Mouse (Mus musculus): ENCODE results near the gene Gm45618. TPM values are rescaled to one million over a fixed set of nuclear protein-coding genes. Genes with fewer than 3 reads are reported as not detected.

The Gm45618 gene
- polyA plus RNA-seq, 1 experiment from 2014 or later, result not detected

GRCm38 (mm10) chr7:142091848-142092247 lies 28.7 kb downstream of the Gm45618 start:
- ATAC-seq (ENCODE audit: borderline replicate concordance, extremely low read depth, low FRiP score, low TSS enrichment), result no peak
- H3K9ac ChIP-seq, result no peak overlapping the region
- no peak overlapping the region for H3K27ac ChIP-seq
- peaks cover 63% of the 10 kb centered on the region for H3K27me3 ChIP-seq
- H3K36me3 ChIP-seq, result no peaks in the 10 kb centered on the region
- peaks cover 29% of the 10 kb centered on the region for H3K4me1 ChIP-seq
- 9% methylated on average over 4 of the region's 4 CpGs for WGBS
- H3K4me2 ChIP-seq, result no peak overlapping the region
- H3K9me3 ChIP-seq, result no peaks in the 10 kb centered on the region
- H3K4me3 ChIP-seq, result no peak overlapping the region

GRCm38 (mm10) chr7:142089648-142090447 lies 30.7 kb downstream of the Gm45618 start:
- no peak overlapping the region for H3K9ac ChIP-seq
- no peaks in the 10 kb centered on the region for H3K9me3 ChIP-seq
- H3K27me3 ChIP-seq, result peaks cover 43% of the 10 kb centered on the region
- ATAC-seq (ENCODE audit: borderline replicate concordance, extremely low read depth, low FRiP score, low TSS enrichment), result no peak
- H3K4me1 ChIP-seq, result peaks cover 24% of the 10 kb centered on the region
- 40% methylated on average over 17 of the region's 17 CpGs for WGBS
- H3K36me3 ChIP-seq, result no peaks in the 10 kb centered on the region
- no peak overlapping the region for H3K4me2 ChIP-seq
- H3K4me3 ChIP-seq, result no peak overlapping the region
- no peak overlapping the region for H3K27ac ChIP-seq

GRCm38 (mm10) chr7:142088886-142089285 lies 31.6 kb downstream of the Gm45618 start:
- Histone ChIP-seq H3K9ac (no peak overlapping the region), H3K9me3 (no peaks in the 10 kb centered on the region), H3K27me3 (peaks cover 35% of the 10 kb centered on the region), H3K4me2 (no peak overlapping the region), H3K27ac (no peak overlapping the region), H3K36me3 (no peaks in the 10 kb centered on the region), H3K4me1 (peaks cover 24% of the 10 kb centered on the region), H3K4me3 (no peak overlapping the region)
- WGBS, result 12% methylated on average over 5 of the region's 5 CpGs
- peak; percentile 16; the same call in 1 of the 2 replicates for ATAC-seq (ENCODE audit: borderline replicate concordance, extremely low read depth, low FRiP score, low TSS enrichment)

DNA sequence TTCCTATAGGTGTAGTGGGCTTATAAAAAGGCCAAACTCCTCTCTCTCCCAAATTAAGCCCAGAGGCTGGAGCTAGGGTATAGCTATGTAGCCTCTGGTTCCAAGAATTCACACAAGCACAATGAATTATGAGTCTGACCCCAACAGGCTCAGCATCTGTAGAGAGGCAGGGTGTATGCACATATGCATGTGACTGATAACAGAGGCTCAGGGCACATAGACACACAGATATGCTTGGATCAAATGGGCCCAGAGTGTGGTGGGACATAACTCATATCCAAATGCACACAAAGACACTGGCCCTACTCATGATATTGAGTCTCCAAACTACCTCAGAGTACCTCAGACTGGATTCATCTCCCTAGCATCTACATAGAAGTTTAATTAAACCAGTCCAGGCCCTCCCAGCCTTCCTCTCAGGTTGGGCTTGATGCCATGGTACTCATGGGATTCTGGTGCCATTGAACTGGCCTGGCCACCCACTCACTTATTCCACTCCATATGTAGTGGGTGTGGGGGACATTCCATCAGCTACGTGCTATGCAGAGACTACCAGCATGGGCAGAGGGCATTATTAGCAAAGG lies 33.4 kb downstream of the Gm45618 start:
- ATAC-seq (ENCODE audit: borderline replicate concordance, extremely low read depth, low FRiP score, low TSS enrichment), result no peak
- WGBS, result 90% methylated on average over 1 of the region's 1 CpGs
- Histone ChIP-seq H3K36me3 (no peaks in the 10 kb centered on the region), H3K4me1 (peaks cover 29% of the 10 kb centered on the region), H3K27ac (no peak overlapping the region), H3K4me2 (no peak overlapping the region), H3K4me3 (no peak overlapping the region), H3K27me3 (peaks cover 35% of the 10 kb centered on the region), H3K9me3 (no peaks in the 10 kb centered on the region), H3K9ac (no peak overlapping the region)

GRCm38 (mm10) chr7:142086159-142086905 lies 34.2 kb downstream of the Gm45618 start:
- Histone ChIP-seq H3K36me3 (no peaks in the 10 kb centered on the region), H3K4me1 (peaks cover 34% of the 10 kb centered on the region), H3K9ac (no peak overlapping the region), H3K9me3 (no peaks in the 10 kb centered on the region), H3K4me2 (no peak overlapping the region), H3K27me3 (peaks cover 41% of the 10 kb centered on the region), H3K27ac (no peak overlapping the region), H3K4me3 (no peak overlapping the region)
- 64% methylated on average over 4 of the region's 4 CpGs for whole genome bisulfite sequencing
- ATAC-seq (ENCODE audit: borderline replicate concordance, extremely low read depth, low FRiP score, low TSS enrichment), result no peak

GRCm38 (mm10) chr7:142084820-142085219 lies 35.7 kb downstream of the Gm45618 start:
- peaks cover 34% of the 10 kb centered on the region for H3K4me1 ChIP-seq
- no peaks in the 10 kb centered on the region for H3K9me3 ChIP-seq
- H3K4me3 ChIP-seq, result no peak overlapping the region
- H3K9ac ChIP-seq, result no peak overlapping the region
- H3K27ac ChIP-seq, result peak overlapping the region; percentile 24; the same call in 1 of the 2 replicates
- H3K36me3 ChIP-seq, result no peaks in the 10 kb centered on the region
- 44% methylated on average over 3 of the region's 3 CpGs for WGBS
- H3K4me2 ChIP-seq, result no peak overlapping the region
- peaks cover 51% of the 10 kb centered on the region for H3K27me3 ChIP-seq
- ATAC-seq (ENCODE audit: borderline replicate concordance, extremely low read depth, low FRiP score, low TSS enrichment), result no peak

DNA sequence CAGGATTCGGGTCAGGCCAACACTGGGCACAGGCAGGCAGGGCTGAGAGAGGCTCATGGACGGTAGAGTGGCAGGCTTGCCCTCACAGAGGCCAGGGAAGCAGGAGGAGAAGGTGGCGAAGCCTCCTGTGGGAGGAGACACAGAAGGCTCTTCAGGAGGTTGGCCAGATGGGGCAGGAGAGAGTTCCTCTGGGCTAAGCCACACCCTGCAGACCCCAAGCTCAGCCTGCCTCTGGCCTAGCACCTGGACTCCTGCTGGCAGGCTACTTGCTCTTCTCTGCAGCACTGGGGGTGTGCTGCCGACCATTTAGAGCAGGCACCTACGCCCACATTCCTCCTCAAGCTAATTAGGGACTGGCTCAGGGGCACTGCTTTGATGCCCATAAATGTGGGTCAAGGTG lies 36.1 kb downstream of the Gm45618 start:
- no peaks in the 10 kb centered on the region for H3K9me3 ChIP-seq
- H3K4me2 ChIP-seq, result no peak overlapping the region
- 21% methylated on average over 5 of the region's 5 CpGs for WGBS
- peak overlapping the region; percentile 24; the same call in 1 of the 2 replicates for H3K27ac ChIP-seq
- H3K27me3 ChIP-seq, result peaks cover 50% of the 10 kb centered on the region
- ATAC-seq (ENCODE audit: borderline replicate concordance, extremely low read depth, low FRiP score, low TSS enrichment), result peak; percentile 15; the same call in 1 of the 2 replicates
- no peak overlapping the region for H3K4me3 ChIP-seq
- no peak overlapping the region for H3K9ac ChIP-seq
- H3K4me1 ChIP-seq, result peaks cover 32% of the 10 kb centered on the region
- no peaks in the 10 kb centered on the region for H3K36me3 ChIP-seq

GRCm38 (mm10) chr7:142083588-142084317 lies 36.8 kb downstream of the Gm45618 start:
- ATAC-seq (ENCODE audit: borderline replicate concordance, extremely low read depth, low FRiP score, low TSS enrichment), result peak; percentile 41; the same call in 1 of the 2 replicates
- Histone ChIP-seq H3K4me3 (no peak overlapping the region), H3K4me2 (no peak overlapping the region), H3K4me1 (peaks cover 26% of the 10 kb centered on the region), H3K9ac (no peak overlapping the region), H3K9me3 (no peaks in the 10 kb centered on the region), H3K27me3 (peaks cover 45% of the 10 kb centered on the region), H3K36me3 (no peaks in the 10 kb centered on the region), H3K27ac (0 out of 2 replicates have a peak overlapping the region, but pooled peaks have one; percentile 24)
- WGBS, result 26% methylated on average over 12 of the region's 12 CpGs

DNA sequence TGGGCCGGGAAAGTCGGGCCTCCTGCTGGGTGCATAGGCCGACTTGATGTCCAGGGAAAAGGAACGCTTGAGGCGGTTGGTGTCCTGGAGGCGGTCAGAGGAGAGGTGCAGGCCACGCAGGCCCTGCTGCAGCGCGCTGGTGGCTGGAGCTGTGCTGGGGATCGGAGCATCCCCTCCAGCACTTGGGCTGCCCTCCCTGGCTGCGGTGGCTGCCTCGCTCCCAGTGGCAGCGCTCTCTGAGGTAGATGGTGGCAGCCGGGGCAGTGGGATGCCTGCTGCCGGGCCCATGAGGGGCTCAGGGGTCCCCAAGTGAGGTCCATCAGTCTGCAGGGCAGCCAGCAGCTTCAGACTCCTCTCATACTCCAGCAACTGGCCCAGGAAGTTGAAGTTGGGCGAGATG lies 37.9 kb downstream of the Gm45618 start:
- no peak for ATAC-seq (ENCODE audit: borderline replicate concordance, extremely low read depth, low FRiP score, low TSS enrichment)
- H3K27ac ChIP-seq, result no peak overlapping the region
- peaks cover 40% of the 10 kb centered on the region for H3K27me3 ChIP-seq
- no peaks in the 10 kb centered on the region for H3K36me3 ChIP-seq
- WGBS, result 31% methylated on average over 16 of the region's 16 CpGs
- H3K9ac ChIP-seq, result no peak overlapping the region
- peaks cover 23% of the 10 kb centered on the region for H3K4me1 ChIP-seq
- H3K9me3 ChIP-seq, result no peaks in the 10 kb centered on the region
- H3K4me3 ChIP-seq, result peak overlapping the region; percentile 28
- H3K4me2 ChIP-seq, result peak overlapping the region; percentile 49; the same call in 1 of the 2 replicates

DNA sequence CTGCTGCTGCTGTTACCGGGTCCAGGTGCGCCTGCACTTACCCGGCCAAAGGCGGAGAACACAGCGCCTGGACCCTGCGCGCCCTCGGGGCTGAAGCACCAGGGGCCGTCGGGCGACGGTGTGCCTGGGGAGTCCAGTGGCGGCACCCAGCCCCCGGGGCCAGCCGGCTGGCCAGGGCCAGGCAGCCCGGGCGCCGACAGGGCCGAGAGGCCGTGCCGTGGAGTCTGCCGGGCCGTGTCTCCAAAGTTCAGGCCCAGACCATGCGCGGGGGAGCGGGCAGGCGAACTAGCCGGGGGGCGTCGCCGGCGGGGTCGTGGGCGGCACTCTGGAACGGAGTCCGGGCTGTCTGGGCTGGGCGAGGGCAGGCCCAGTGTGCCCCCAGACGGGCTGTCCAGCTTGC lies 38.4 kb downstream of the Gm45618 start:
- Histone ChIP-seq H3K4me2 (peak overlapping the region; percentile 49), H3K36me3 (no peaks in the 10 kb centered on the region), H3K4me1 (peaks cover 23% of the 10 kb centered on the region), H3K9ac (no peak overlapping the region), H3K9me3 (no peaks in the 10 kb centered on the region), H3K4me3 (peak overlapping the region; percentile 28), H3K27me3 (peaks cover 40% of the 10 kb centered on the region), H3K27ac (no peak overlapping the region)
- no peak for ATAC-seq (ENCODE audit: borderline replicate concordance, extremely low read depth, low FRiP score, low TSS enrichment)
- 11% methylated on average over 38 of the region's 38 CpGs for whole genome bisulfite sequencing

DNA sequence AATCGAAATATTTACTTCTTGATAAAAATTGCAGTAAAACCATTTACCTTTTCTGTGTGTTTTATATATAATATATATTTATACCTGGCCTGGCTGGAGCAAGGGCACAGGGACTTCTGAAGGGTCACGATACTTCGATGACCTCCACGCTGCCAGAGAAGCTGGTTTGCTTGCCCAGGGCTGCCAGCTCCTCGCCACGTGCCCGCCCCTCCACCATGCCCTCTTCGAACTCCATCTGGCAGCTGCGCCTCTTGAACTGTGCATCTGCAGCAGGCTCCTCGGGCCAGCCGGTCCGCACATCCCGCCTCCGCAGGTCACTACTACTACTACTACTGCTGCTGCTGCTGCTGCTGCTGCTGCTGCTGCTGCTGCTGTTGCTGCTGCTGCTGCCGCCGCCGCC lies 38.8 kb downstream of the Gm45618 start:
- ATAC-seq (ENCODE audit: borderline replicate concordance, extremely low read depth, low FRiP score, low TSS enrichment), result no peak

More for the DNA sequence above, 38.8 kb downstream of the Gm45618 start:
- Histone ChIP-seq H3K27ac (no peak overlapping the region), H3K9ac (no peak overlapping the region), H3K36me3 (no peaks in the 10 kb centered on the region), H3K27me3 (peaks cover 40% of the 10 kb centered on the region), H3K9me3 (no peaks in the 10 kb centered on the region), H3K4me2 (peak overlapping the region; percentile 49), H3K4me1 (peaks cover 23% of the 10 kb centered on the region), H3K4me3 (peak overlapping the region; percentile 28)
- 29% methylated on average over 17 of the region's 17 CpGs for WGBS

Measured in lung, embryonic 15.5 days (tissue).